Mouse (Mus musculus) midbrain, postnatal 0 days (tissue): ENCODE data around the gene Srp72. TPM values are rescaled to one million over a fixed set of nuclear protein-coding genes. Genes with fewer than 3 reads are reported as not detected.

Source experiments
- ATAC-seq: fragments of 200-750 bp; cut with Nextera tagmentation; 2 replicates; pipeline ENCODE4 v1.8.0; 2017; ENCODE audit warnings: moderate number of reproducible peaks, mild to moderate bottlenecking, moderate TSS enrichment, moderate library complexity; ENCODE audit not compliant: low FRiP score
- DNase-seq: peaks from one replicate; pipeline ENCODE4 v3.0.0-alpha.2; 2015; ENCODE audit warnings: low spot score
- H3K27ac ChIP-seq: fragments of 300-500 bp; sonication (generic); 2 replicates; pipeline ENCODE4 v1.5.1; 2014; ENCODE audit warnings: low read depth, mild to moderate bottlenecking, low read length, mixed read lengths
- H3K27me3 ChIP-seq: fragments of 300-500 bp; sonication (generic); 2 replicates; pipeline ENCODE4 v1.6.1; 2014; ENCODE audit warnings: low read length, control low read depth, mixed read lengths; ENCODE audit not compliant: insufficient read depth
- H3K36me3 ChIP-seq: fragments of 300-500 bp; sonication (generic); 2 replicates; pipeline ENCODE4 v1.6.1; 2014; ENCODE audit warnings: low read length, control low read depth, mixed read lengths; ENCODE audit not compliant: insufficient read depth
- H3K4me1 ChIP-seq: fragments of 300-500 bp; sonication (generic); 2 replicates; pipeline ENCODE4 v1.6.1; 2014; ENCODE audit warnings: mild to moderate bottlenecking, control low read depth, antibody characterized with exemption, low read length, mixed read lengths; ENCODE audit not compliant: insufficient read depth
- H3K4me2 ChIP-seq: fragments of 300-500 bp; sonication (generic); 2 replicates; pipeline ENCODE4 v1.6.1; 2014; ENCODE audit warnings: low read depth, mild to moderate bottlenecking, low read length, mixed read lengths; ENCODE audit not compliant: poor library complexity, severe bottlenecking
- H3K4me3 ChIP-seq: fragments of 300-500 bp; sonication (generic); 2 replicates; pipeline ENCODE4 v1.5.1; 2014; ENCODE audit warnings: low read depth, mild to moderate bottlenecking, low read length, moderate library complexity
- H3K9ac ChIP-seq: fragments of 300-500 bp; sonication (generic); replicated peaks from 2 replicates; pipeline ENCODE4 v1.6.1; 2014; ENCODE audit warnings: mild to moderate bottlenecking, low read length, moderate library complexity, mixed read lengths; ENCODE audit not compliant: poor library complexity, severe bottlenecking
- H3K9me3 ChIP-seq: fragments of 300-500 bp; sonication (generic); 2 replicates; pipeline ENCODE4 v1.6.1; 2016; ENCODE audit warnings: low read length, control low read depth
- CTCF ChIP-seq: IDR thresholded peaks from 2 replicates; pipeline ENCODE4 v1.5.1; 2016; ENCODE audit warnings: antibody characterized with exemption, mild to moderate bottlenecking
- WGBS: fragments of 180-500 bp; shearing (Covaris S2); extraction: QIAGEN DNeasy Blood & Tissue Kit; methylation state at CpG from one replicate; pipeline ENCODE4 v1.1.7; 2014; 5-methylcytosine and 5-hydroxymethylcytosine counted together
- polyA plus RNA-seq: library from polyadenylated mRNA; unstranded; fragments of >200 nt; fragmentation: Nextera tagmentation; extraction: Ambion mirVana; gene quantifications from 2 replicates; pipeline ENCODE4 v1.2.1, GENCODE M21; 2015
- total RNA-seq: library from RNA; depleted of rRNA; stranded (reverse); fragments of >200 nt; gene quantifications from 2 replicates; pipeline ENCODE4 v1.2.3, GENCODE M21; 2014; rRNA removed

Srp72 gene
- total RNA-seq, result 69.8 and 80.3 TPM in 2 replicates
- 74.3 and 76.7 TPM in 2 replicates for polyA plus RNA-seq

DNA sequence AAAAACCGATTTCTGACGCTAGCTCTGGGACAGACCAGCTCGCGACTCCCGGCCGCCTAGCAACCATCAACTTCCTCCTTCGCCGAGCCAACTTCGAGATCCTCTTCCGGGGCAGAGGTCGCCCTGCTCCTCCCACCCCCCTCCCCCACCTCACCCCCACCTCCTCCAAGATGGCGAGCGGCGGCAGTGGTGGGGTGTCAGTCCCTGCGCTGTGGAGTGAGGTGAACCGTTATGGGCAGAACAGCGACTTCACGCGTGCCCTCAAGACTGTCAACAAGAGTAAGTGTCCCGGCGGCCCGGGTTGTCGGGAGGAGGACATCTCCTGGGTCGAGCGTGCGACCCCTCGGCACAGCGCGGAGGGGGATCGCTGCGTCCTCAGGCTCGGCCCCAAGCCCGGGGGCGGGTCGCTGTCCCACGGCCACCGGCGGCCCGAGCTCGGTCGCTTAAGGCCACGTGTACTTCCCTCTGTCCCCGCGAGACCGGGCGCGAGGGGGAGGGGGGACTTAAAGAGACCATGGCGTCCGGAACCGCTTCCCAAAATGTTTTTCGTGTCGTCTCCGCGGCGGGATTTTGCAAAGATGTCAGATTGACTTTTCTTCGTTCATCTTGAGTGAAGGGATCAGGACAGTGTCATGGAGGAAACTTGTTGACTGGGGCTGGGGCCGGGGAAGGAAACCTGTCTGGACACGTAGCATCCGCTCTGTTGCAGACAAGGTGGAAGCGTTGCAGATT lies at the start of gene Srp72:
Srp72 (plus strand) TSS at position 130 of the 732 bp plus-strand sequence.
- Histone ChIP-seq H3K27ac (peak within 1 kb of the TSS; percentile 91), H3K4me1 (peaks cover 13% of the 10 kb centered on the region; the same call in 1 of the 2 replicates), H3K4me3 (peak within 1 kb of the TSS; percentile 91), H3K9ac (peak within 1 kb of the TSS; percentile 90), H3K27me3 (no peaks in the 10 kb centered on the region), H3K36me3 (peaks cover 11% of the 10 kb centered on the region; the same call in 1 of the 2 replicates), H3K9me3 (no peaks in the 10 kb centered on the region), H3K4me2 (peak within 1 kb of the TSS; percentile 89)
- no peak for TF ChIP-seq CTCF
- DNase-seq (peak; percentile 91), ATAC-seq (peak; percentile 96)
- under 1% methylated on average over 58 of the region's 60 CpGs for WGBS

DNA sequence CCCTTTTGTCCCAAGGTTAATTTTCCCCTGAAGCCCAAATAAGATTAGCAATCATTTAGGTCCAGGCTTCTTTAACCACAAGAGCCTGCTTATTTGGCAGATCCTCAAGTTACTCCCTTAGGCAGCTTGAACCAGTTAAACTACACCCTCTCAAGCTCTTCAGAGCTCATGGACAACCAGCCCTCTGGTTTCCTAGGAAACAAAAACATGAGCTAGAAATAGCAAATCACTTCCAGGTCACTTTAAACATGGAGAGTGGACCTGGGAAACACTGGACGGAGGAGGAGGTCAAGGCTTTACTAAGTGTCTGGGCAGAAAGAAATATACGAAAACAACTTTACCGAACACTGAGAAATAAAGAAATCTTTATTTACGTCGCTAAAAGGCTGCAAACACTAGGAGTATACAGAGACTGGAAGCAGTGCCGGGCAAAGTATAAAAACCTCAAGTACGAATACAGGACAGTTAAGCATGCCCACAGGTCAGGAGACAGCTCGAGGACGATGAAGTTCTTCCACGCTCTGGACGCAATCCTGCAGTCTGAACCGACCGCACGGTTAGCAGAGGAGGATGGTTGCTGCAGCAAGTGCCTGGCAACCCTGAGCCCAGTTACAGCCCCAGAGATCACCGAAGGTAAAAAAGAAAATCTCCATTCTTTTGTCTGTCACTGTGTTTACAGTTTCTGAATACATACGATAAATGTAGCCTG lies 46.2 kb upstream of the Srp72 start:
- WGBS, result 86% methylated on average over 16 of the region's 16 CpGs
- Histone ChIP-seq H3K27me3 (no peaks in the 10 kb centered on the region), H3K36me3 (peaks cover 10% of the 10 kb centered on the region; the same call in 1 of the 2 replicates), H3K4me3 (no peak overlapping the region), H3K4me2 (no peak overlapping the region; the same call in 1 of the 2 replicates), H3K4me1 (no peaks in the 10 kb centered on the region), H3K9me3 (no peaks in the 10 kb centered on the region), H3K27ac (no peak overlapping the region), H3K9ac (no peak overlapping the region)
- DNase-seq, result peak; percentile 64
- no peak for TF ChIP-seq CTCF
- no peak for ATAC-seq

DNA sequence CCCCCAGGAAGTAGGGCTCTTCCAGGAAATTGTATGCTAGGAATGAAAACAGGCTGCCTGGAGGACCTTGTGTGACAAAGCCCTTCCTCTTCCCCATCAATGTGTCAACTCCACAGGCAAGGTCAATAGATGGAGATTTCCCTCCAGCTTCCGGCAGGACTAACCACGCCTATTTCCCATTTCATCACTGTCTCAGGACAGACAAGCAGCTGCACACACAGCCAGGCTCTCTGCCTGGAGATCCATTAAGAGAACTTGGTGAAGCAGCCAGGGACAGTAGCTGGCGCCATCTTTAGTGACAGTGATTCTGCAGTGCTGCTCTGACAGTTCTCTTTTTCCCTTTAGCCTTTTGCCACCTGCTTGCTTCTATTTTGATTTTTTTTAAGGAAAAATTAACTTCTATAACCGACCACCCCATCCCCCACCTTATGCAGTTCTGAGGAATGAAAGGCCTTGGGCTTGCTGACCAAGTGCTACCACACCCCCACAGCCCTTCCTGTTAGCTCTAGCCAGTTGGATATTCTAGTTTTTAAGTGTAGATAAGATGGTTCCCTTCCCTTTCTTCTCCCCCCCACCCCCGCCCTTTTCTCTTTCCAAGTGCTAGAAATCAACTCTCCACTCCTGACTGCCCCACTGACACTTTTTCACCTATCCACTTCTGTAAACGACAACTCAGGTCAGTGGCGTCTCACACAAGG lies 45.2 kb upstream of the Srp72 start:
- H3K9ac ChIP-seq, result no peak overlapping the region
- no peak for ATAC-seq
- no peaks in the 10 kb centered on the region for H3K27me3 ChIP-seq
- H3K4me2 ChIP-seq, result no peak overlapping the region
- 88% methylated on average over 7 of the region's 7 CpGs for WGBS
- no peak overlapping the region for H3K27ac ChIP-seq
- no peak for TF ChIP-seq CTCF
- no peak overlapping the region for H3K4me3 ChIP-seq
- H3K36me3 ChIP-seq, result peaks cover 10% of the 10 kb centered on the region; the same call in 1 of the 2 replicates
- DNase-seq, result no peak
- H3K4me1 ChIP-seq, result no peaks in the 10 kb centered on the region
- H3K9me3 ChIP-seq, result no peaks in the 10 kb centered on the region

DNA sequence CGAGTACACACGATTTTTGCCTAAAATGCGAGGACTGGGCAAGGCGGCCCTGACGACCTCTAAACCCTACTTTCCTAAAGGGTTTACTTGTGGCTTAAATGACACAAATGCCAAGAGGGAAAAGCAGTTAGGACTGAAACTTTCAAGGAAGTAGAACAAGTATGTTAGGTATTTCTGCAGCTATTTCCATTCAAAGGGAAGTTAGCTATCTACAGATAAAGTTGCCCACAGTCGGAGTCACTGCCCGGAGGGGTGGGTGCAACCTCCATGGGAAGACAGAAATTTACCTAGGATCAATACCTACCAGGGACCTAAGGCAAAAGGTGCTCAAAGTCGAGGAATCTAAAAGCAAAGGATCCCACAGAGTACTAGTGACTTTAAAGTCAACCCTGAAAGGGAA lies 34.8 kb upstream of the Srp72 start:
- Histone ChIP-seq H3K9ac (no peak overlapping the region), H3K27ac (no peak overlapping the region), H3K4me3 (no peak overlapping the region), H3K36me3 (no peaks in the 10 kb centered on the region), H3K4me2 (no peak overlapping the region), H3K27me3 (no peaks in the 10 kb centered on the region), H3K4me1 (no peaks in the 10 kb centered on the region), H3K9me3 (no peaks in the 10 kb centered on the region)
- no peak for TF ChIP-seq CTCF
- 97% methylated on average over 8 of the region's 8 CpGs for whole genome bisulfite sequencing
- DNase-seq (no peak), ATAC-seq (no peak)

DNA sequence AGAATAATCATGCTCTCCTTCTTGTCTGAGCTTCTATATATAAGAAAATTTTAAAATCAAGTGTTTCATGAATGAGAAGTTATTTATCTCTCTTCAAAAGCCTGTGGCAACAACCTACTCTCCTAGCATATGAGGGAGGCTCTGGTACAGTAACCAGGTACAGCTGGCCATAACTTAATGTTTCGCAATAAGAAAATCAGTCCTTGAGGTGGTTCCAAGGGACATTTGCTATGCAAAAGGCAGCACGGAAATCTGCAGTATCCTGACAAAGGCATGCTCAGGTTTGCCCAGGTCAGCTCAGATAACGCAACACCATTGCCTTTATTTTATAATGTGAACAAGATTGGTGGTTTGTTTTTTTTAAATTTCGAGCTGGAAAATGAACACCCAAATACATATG lies 32.5 kb upstream of the Srp72 start:
- Histone ChIP-seq H3K27me3 (no peaks in the 10 kb centered on the region), H3K4me3 (no peak overlapping the region), H3K9ac (no peak overlapping the region), H3K4me2 (no peak overlapping the region), H3K36me3 (no peaks in the 10 kb centered on the region), H3K4me1 (no peaks in the 10 kb centered on the region), H3K27ac (no peak overlapping the region), H3K9me3 (no peaks in the 10 kb centered on the region)
- no peak for TF ChIP-seq CTCF
- WGBS, result 93% methylated on average over 4 of the region's 4 CpGs
- no peak for ATAC-seq
- DNase-seq, result no peak
